Comparison of ENCODE assay signal across 15 mouse cellular contexts in the genomic region with DNA sequence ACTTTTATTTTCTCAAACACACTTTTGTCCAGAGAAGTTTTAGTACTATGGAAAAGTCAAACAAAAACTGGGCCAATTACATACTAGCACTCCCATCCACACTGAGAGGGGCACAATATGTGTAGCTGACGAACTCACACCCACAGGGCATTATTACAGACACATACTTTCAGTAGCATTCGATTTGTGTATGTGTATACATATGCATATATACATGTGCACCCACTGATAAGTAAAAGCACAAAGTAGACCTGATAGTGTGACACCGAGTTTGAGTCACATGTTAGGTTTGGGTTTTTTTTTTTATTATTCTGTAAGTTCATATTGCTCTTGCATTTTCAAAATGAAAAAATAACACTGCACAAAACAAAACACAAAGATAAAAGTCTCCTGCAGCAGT.
"Had no signal": no experiment of that assay in that cellular context is flagged by ENCODE, and none has a peak within 500 bp of the region (broad histone marks: within the 10 kb centered on the region; RNA-seq: fewer than 3 reads in every experiment).

No protein-coding gene starts in this region.

- H3K4me2 ChIP-seq: limb, embryonic 13.5 days; midbrain, embryonic 12.5 days; neural tube, embryonic 13.5 days had no signal

- ATAC-seq: intestine, embryonic 16.5 days; midbrain, embryonic 16.5 days had no signal

- DNase-seq: kidney, adult 2 months; kidney, postnatal 4 days; left cerebral cortex, postnatal 4 days; lung, adult 18-20 months; retina, postnatal 1 day; right cerebral cortex, postnatal 4 days; spleen, adult 18-20 months; thymus, adult 18-20 months; thymus, postnatal 25 days had no signal

- H3K4me3 ChIP-seq: layer of hippocampus, adult 2 months; limb, embryonic 13.5 days; midbrain, embryonic 12.5 days; neural tube, embryonic 13.5 days had no signal

- H3K9ac ChIP-seq: limb, embryonic 13.5 days; midbrain, embryonic 12.5 days; neural tube, embryonic 13.5 days had no signal

- H3K36me3 ChIP-seq: midbrain, embryonic 12.5 days; neural tube, embryonic 13.5 days had no signal

- H3K27ac ChIP-seq: layer of hippocampus, adult 2 months; limb, embryonic 13.5 days; midbrain, embryonic 12.5 days; neural tube, embryonic 13.5 days had no signal

- H3K4me1 ChIP-seq: limb, embryonic 13.5 days; midbrain, embryonic 12.5 days; neural tube, embryonic 13.5 days had no signal

- H3K27me3 ChIP-seq: limb, embryonic 13.5 days; midbrain, embryonic 12.5 days; neural tube, embryonic 13.5 days had no signal

- H3K9me3 ChIP-seq: limb, embryonic 13.5 days; midbrain, embryonic 12.5 days; neural tube, embryonic 13.5 days had no signal
